Mouse (Mus musculus) CH12.LX (cell line): Measurements from ENCODE around the gene Hkdc1.

Experiments used
- CHD2 ChIP-seq: IDR thresholded peaks from 2 replicates; pipeline ENCODE4 v1.6.1; 2011; ENCODE audit warnings: low read length, improper control_type of control experiment
- CTCF ChIP-seq, 2 experiments: IDR thresholded peaks in 1 of 2; conservative IDR thresholded peaks in 1 of 2; 2 replicates each; pipeline ENCODE4 v1.5.1; 2011 to 2012; ENCODE audit warnings: low read depth in 2 of 2, low read length in 2 of 2, improper control_type of control experiment in 1 of 2, inconsistent platforms in 1 of 2, mild to moderate bottlenecking in 1 of 2, moderate library complexity in 1 of 2
- TBP ChIP-seq: conservative IDR thresholded peaks from 2 replicates; pipeline ENCODE4 v1.6.1; 2011; ENCODE audit warnings: low read depth, low read length, improper control_type of control experiment
- USF2 ChIP-seq: conservative IDR thresholded peaks from 2 replicates; pipeline ENCODE4 v1.6.1; 2011; ENCODE audit warnings: low read depth, low read length, improper control_type of control experiment

DNA sequence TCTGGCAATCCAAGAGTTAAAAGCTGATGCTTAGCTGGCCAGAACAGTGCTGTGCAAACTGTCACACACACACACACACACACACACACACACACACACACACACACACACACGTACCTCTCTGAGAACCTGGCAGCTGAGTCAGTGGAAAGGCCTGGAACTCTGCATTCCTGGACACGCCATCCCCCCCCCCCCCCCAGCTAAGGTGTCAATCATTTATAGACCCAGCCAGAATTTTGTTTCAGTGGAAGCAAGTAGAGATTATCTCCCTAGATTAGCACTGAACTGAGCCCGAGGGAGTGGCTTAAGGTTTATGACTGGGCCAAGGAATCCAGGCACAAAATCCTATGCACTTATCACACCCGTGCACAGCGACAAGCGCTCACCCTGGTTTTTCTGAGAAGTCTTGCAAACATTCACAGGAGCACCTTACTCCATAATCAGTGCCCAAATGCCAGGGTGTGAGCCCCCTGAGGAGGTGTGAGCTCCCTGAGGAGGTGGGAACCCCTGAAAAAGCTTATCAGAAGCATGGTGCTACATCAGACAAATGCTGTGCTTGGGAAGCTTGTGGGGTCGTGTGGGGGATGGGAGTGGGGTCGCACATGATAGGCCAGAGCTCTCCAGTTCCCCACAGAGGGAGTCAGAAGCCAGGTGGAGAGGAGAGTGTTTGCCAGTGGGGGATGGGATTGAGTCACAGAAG, 9.2 kb downstream of the Hkdc1 start:
- TF ChIP-seq TBP (no peak), CTCF (conservative IDR thresholded peaks at IDR 0.05 in 1 of 2, IDR thresholded peaks at IDR 0.05 in 1 of 2; ENCODE audit: low read depth in 2 of 2, low read length in 2 of 2) (no peak), CHD2 (no peak), USF2 (no peak)
